Mouse (Mus musculus): ENCODE data around the gene Kcnj6.
A peak's percentile ranks its signal among the peaks of the same experiment; 100 is the strongest.

DNA sequence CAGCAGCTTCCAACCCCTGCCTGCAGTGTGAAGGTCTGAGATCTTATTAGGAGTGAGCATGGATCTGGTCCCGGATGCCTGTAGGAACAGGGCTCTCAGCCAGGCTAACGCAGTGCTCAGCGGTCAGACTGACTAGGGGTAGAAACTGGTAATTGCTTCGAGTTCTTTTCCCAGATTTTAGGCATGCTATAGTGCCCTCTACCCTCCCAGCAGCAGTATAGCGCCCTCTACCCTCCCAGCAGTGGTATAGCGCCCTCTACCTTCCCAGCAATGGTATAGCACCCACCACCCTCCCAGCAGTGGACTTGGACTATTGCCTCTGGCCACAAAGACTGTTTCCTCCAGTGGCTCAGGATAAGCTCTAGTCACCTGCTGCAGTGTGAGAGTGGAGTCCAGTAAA lies 207.5 kb downstream of the Kcnj6 start:
- TF ChIP-seq CTCF (IDR thresholded peaks at IDR 0.05; ENCODE audit: extremely low read depth, insufficient read length, insufficient replicate concordance, low read depth, low read length) (peak; percentile 57; the same call in 1 of the 2 replicates), POLR2A (IDR thresholded peaks at IDR 0.05; ENCODE audit: low read depth, low read length) (no peak)

Data from small intestine, adult 2 months (tissue).